Mouse (Mus musculus) kidney, postnatal 14 days (tissue): ENCODE measurements around the gene Trim75.
"Not testable (repeated sequence)": the region's sequence is repeated elsewhere in the genome, so short reads cannot be mapped to it uniquely, and the experiment has no call there.

Source experiments
- DNase-seq: peaks from one replicate; pipeline ENCODE4 v3.0.0; 2022; ENCODE audit warnings: mixed read lengths

The Trim75 gene

GRCm38 (mm10) chr8:64987731-64988130 is at the start of gene Trim75:
Gene Trim75 (minus strand): TSS chr8:64987831.
- DNase-seq: no peak

- DNase-seq: peak; percentile 72
Measured at GRCm38 (mm10) chr8:65037117-65037533, 49.5 kb upstream of the Trim75 start, which contains the start of gene Apela. Gene Apela (minus strand): TSS chr8:65037336.

- no peak for DNase-seq
Measured at GRCm38 (mm10) chr8:65034136-65034535, 46.5 kb upstream of the Trim75 start.

- no peak for DNase-seq
Measured at GRCm38 (mm10) chr8:65033056-65033455, 45.4 kb upstream of the Trim75 start.

GRCm38 (mm10) chr8:65032107-65032506 is 44.5 kb upstream of the Trim75 start:
- no peak for DNase-seq

- DNase-seq: no peak
Measured at GRCm38 (mm10) chr8:65030735-65031485, 43.3 kb upstream of the Trim75 start.

- DNase-seq: peak; percentile 17
Measured at GRCm38 (mm10) chr8:65029776-65030175, 42.1 kb upstream of the Trim75 start.

GRCm38 (mm10) chr8:65028959-65029686 is 41.5 kb upstream of the Trim75 start:
- DNase-seq: no peak

- peak; percentile 75 for DNase-seq
Measured at GRCm38 (mm10) chr8:65022485-65022884, 34.9 kb upstream of the Trim75 start.

- DNase-seq: no peak
Measured at GRCm38 (mm10) chr8:65018423-65018822, 30.8 kb upstream of the Trim75 start, which contains the start of the genes Trim61 and Trim60. Gene Trim61 (minus strand): TSS chr8:65018523. Gene Trim60 (minus strand): TSS chr8:65018584.

GRCm38 (mm10) chr8:65007616-65008015 is 20.0 kb upstream of the Trim75 start:
- DNase-seq: not testable (repeated sequence)

- no peak for DNase-seq
Measured at GRCm38 (mm10) chr8:64998806-64999365, 11.3 kb upstream of the Trim75 start.

- no peak for DNase-seq
Measured at GRCm38 (mm10) chr8:64983150-64983897, 4.3 kb downstream of the Trim75 start.

GRCm38 (mm10) chr8:64962836-64963235 is 24.8 kb downstream of the Trim75 start:
- no peak for DNase-seq

- DNase-seq: no peak
Measured at GRCm38 (mm10) chr8:64959025-64959424, 28.6 kb downstream of the Trim75 start.

GRCm38 (mm10) chr8:64952101-64952500 is 35.5 kb downstream of the Trim75 start:
- no peak for DNase-seq

- DNase-seq: no peak
Measured at GRCm38 (mm10) chr8:64948371-64948770, 39.3 kb downstream of the Trim75 start.

GRCm38 (mm10) chr8:64947698-64948034 is 40.0 kb downstream of the Trim75 start:
- no peak for DNase-seq

- DNase-seq: peak; percentile 98
Measured at GRCm38 (mm10) chr8:64946820-64947697, 40.6 kb downstream of the Trim75 start, which contains the start of gene Tmem192. Gene Tmem192 (plus strand): TSS chr8:64947185.

GRCm38 (mm10) chr8:64946441-64946819 is 41.2 kb downstream of the Trim75 start:
- no peak for DNase-seq

GRCm38 (mm10) chr8:64945606-64946005 is 42.0 kb downstream of the Trim75 start:
- DNase-seq: no peak

GRCm38 (mm10) chr8:64944831-64945230 is 42.8 kb downstream of the Trim75 start:
- DNase-seq: no peak
